In genomic region chr12:65187365-65187764, GRCm38 (mm10) we compare ENCODE assay signal across 17 mouse cellular contexts. TPM values are rescaled to one million over a fixed set of nuclear protein-coding genes. Genes with fewer than 3 reads are reported as not detected.
A peak's percentile ranks its signal among the peaks of the same experiment; 100 is the strongest.
DNase-seq lines count a peak whose midpoint lies in the region; ATAC-seq and TF ChIP-seq lines count a peak whose summit lies in the region.
"Had no signal": no experiment of that assay in that cellular context is flagged by ENCODE, and none has a peak within 500 bp of the region (broad histone marks: within the 10 kb centered on the region; RNA-seq: fewer than 3 reads in every experiment).

No protein-coding gene starts in this region.

- ATAC-seq in heart, postnatal 0 days (ENCODE audit: insufficient read depth, low read depth), result no peak

- no peaks in the 10 kb centered on the region for H3K36me3 ChIP-seq in heart, postnatal 0 days (replicated peaks; ENCODE audit: control insufficient read depth, insufficient read depth, low read length)
- H3K36me3 ChIP-seq: embryonic facial prominence, embryonic 15.5 days; heart, embryonic 12.5 days; liver, embryonic 15.5 days had no signal

- no peaks in the 10 kb centered on the region for H3K27me3 ChIP-seq in heart, postnatal 0 days (ENCODE audit: control insufficient read depth, insufficient read depth, low read length)
- H3K27me3 ChIP-seq: embryonic facial prominence, embryonic 15.5 days; heart, embryonic 12.5 days; liver, embryonic 15.5 days had no signal

- no peaks in the 10 kb centered on the region for H3K4me1 ChIP-seq in heart, postnatal 0 days (ENCODE audit: control insufficient read depth, insufficient read depth)
- H3K4me1 ChIP-seq: embryonic facial prominence, embryonic 15.5 days; heart, embryonic 12.5 days; liver, embryonic 15.5 days had no signal

- peak; percentile 52 for TF ChIP-seq CTCF in heart, postnatal 0 days (IDR thresholded peaks at IDR 0.05; ENCODE audit: low read depth)
- TF ChIP-seq CTCF in layer of hippocampus, adult 2 months (conservative IDR thresholded peaks at IDR 0.05), result peak; percentile 76

- H3K4me3 ChIP-seq in heart, postnatal 0 days (ENCODE audit: low read depth, low read length), result no peak overlapping the region
- no peak overlapping the region for H3K4me3 ChIP-seq in layer of hippocampus, adult 2 months
- H3K4me3 ChIP-seq: embryonic facial prominence, embryonic 15.5 days; heart, embryonic 12.5 days; liver, embryonic 15.5 days had no signal

- WGBS in heart, postnatal 0 days, result 39% methylated on average over 3 of the region's 3 CpGs

- no peak overlapping the region for H3K9ac ChIP-seq in heart, postnatal 0 days (replicated peaks; ENCODE audit: low read depth, low read length)
- H3K9ac ChIP-seq: embryonic facial prominence, embryonic 15.5 days; heart, embryonic 12.5 days; liver, embryonic 15.5 days had no signal

- no peak overlapping the region for H3K27ac ChIP-seq in heart, postnatal 0 days (ENCODE audit: low read depth)
- H3K27ac ChIP-seq in layer of hippocampus, adult 2 months, result no peak overlapping the region
- H3K27ac ChIP-seq: embryonic facial prominence, embryonic 15.5 days; liver, embryonic 15.5 days had no signal

- H3K9me3 ChIP-seq in heart, postnatal 0 days (replicated peaks; ENCODE audit: control insufficient read depth, low read length), result no peaks in the 10 kb centered on the region
- H3K9me3 ChIP-seq: embryonic facial prominence, embryonic 15.5 days; heart, embryonic 12.5 days; liver, embryonic 15.5 days had no signal

- DNase-seq in heart, postnatal 0 days (ENCODE audit: low spot score), result no peak
- DNase-seq in heart, adult 9 months (ENCODE audit: low spot score in 2 of 2), result no peak
- peak; percentile 13 to 27 for DNase-seq in layer of hippocampus, adult 2 months (ENCODE audit: low spot score in 2 of 2)
- DNase-seq in layer of hippocampus, adult 9-11 months, result no peak
- DNase-seq in 416B (ENCODE audit: low read depth), result peak; percentile 46
- DNase-seq in NIH3T3 (ENCODE audit: low read depth), result peak; percentile 55
- DNase-seq in cerebellum, adult 18-20 months, result no peak
- DNase-seq in adrenal gland, postnatal 4 days (ENCODE audit: low spot score in 2 of 2), result no peak
- DNase-seq: cerebellum, adult 2 months had no signal

- TF ChIP-seq EP300 in heart, postnatal 0 days (IDR thresholded peaks at IDR 0.05; ENCODE audit: low read depth), result no peak

- H3K4me2 ChIP-seq in heart, postnatal 0 days (ENCODE audit: low read depth, low read length), result no peak overlapping the region
- H3K4me2 ChIP-seq: embryonic facial prominence, embryonic 15.5 days; heart, embryonic 12.5 days; liver, embryonic 15.5 days had no signal

RNA-seq across cellular contexts. Expression of gene Mis18bp1, which starts 15.0 kb away (rescaled TPM):
- total RNA-seq in heart, postnatal 0 days (2014; rRNA removed; ENCODE audit: low replicate concordance), result 6.0 and 8.5 TPM in 2 replicates
- 10.2 and 12.5 TPM in 2 replicates for polyA plus RNA-seq in heart, postnatal 0 days (2015; fragmentation: Nextera tagmentation; extraction: Ambion mirVana)
- total RNA-seq in layer of hippocampus, adult 2 months (2021), result under 1 TPM; 0.23 to 0.49 TPM
- total RNA-seq in adrenal gland, postnatal 4 days (2021), result 10 to 100 TPM; 11.7 to 13.2 TPM

RNA-seq across cellular contexts. Expression of gene Wdr20rt, which starts 38.0 kb away (rescaled TPM):
- not detected in 2 replicates for total RNA-seq in heart, postnatal 0 days (2014; rRNA removed; ENCODE audit: low replicate concordance)
- polyA plus RNA-seq in heart, postnatal 0 days (2015; fragmentation: Nextera tagmentation; extraction: Ambion mirVana), result not detected in 2 replicates
- under 1 TPM in 1 of 2 experiments, not detected in 1; 0.22 TPM for total RNA-seq in layer of hippocampus, adult 2 months (2021)
- under 1 TPM in 1 of 2 experiments, not detected in 1; 0.23 TPM for total RNA-seq in adrenal gland, postnatal 4 days (2021)
- total RNA-seq: left cerebral cortex, postnatal 10 days; megakaryocyte, adult 5-6 weeks had no signal
- polyA plus RNA-seq: cerebellum, adult 2 months; frontal cortex, adult 2 months; heart, embryonic 12.5 days; liver, embryonic 15.5 days; stomach, embryonic 16.5 days; urinary bladder, adult 2 months had no signal

Comparison
In these comparisons a context has a peak if more than half of its experiments do, and no peak if none do; other contexts are left out.
1. DNase-seq: peak in layer of hippocampus, adult 2 months (2 of 2), 416B (single experiment) and NIH3T3 (single experiment); none in heart, postnatal 0 days (single experiment), heart, adult 9 months (0 of 2), layer of hippocampus, adult 9-11 months (single experiment), cerebellum, adult 18-20 months (0 of 2) and adrenal gland, postnatal 4 days (0 of 2).